Mouse (Mus musculus) forebrain, embryonic 14.5 days (tissue): Measurements from ENCODE around the gene Hsdl2. TPM values are rescaled to one million over a fixed set of nuclear protein-coding genes. Genes with fewer than 3 reads are reported as not detected.

ENCODE experiments used
- ATAC-seq: fragments of 200-750 bp; cut with Nextera tagmentation; 2 replicates; pipeline ENCODE4 v1.8.0; 2017; ENCODE audit warnings: mild to moderate bottlenecking, moderate library complexity
- DNase-seq: peaks from one replicate; pipeline ENCODE4 v3.0.0-alpha.2; 2015; ENCODE audit warnings: low spot score
- H3K27ac ChIP-seq: fragments of 300-500 bp; sonication (generic); 2 replicates; pipeline ENCODE4 v1.5.1; 2014; ENCODE audit warnings: low read depth, mild to moderate bottlenecking, control low read depth, low read length, moderate library complexity
- H3K27me3 ChIP-seq: fragments of 300-500 bp; sonication (generic); replicated peaks from 2 replicates; pipeline ENCODE4 v1.6.1; 2014; ENCODE audit warnings: low read length, control low read depth, mixed read lengths; ENCODE audit not compliant: control insufficient read depth, insufficient read depth
- H3K36me3 ChIP-seq: fragments of 300-500 bp; sonication (generic); 2 replicates; pipeline ENCODE4 v1.6.1; 2014; ENCODE audit warnings: low read length, control low read depth; ENCODE audit not compliant: control insufficient read depth, insufficient read depth
- H3K4me1 ChIP-seq: fragments of 300-500 bp; sonication (generic); 2 replicates; pipeline ENCODE4 v1.6.1; 2014; ENCODE audit warnings: antibody characterized with exemption, low read length, control low read depth; ENCODE audit not compliant: control insufficient read depth, insufficient read depth
- H3K4me2 ChIP-seq: fragments of 300-500 bp; sonication (generic); 2 replicates; pipeline ENCODE4 v1.6.1; 2014; ENCODE audit warnings: mild to moderate bottlenecking, control low read depth, low read length
- H3K4me3 ChIP-seq: fragments of 300-500 bp; sonication (generic); 2 replicates; pipeline ENCODE4 v1.5.1; 2014; ENCODE audit warnings: low read depth, low read length, control low read depth
- H3K9ac ChIP-seq: fragments of 300-500 bp; sonication (generic); 2 replicates; pipeline ENCODE4 v1.6.1; 2014; ENCODE audit warnings: mild to moderate bottlenecking, low read length, control low read depth, moderate library complexity
- H3K9me3 ChIP-seq: fragments of 300-500 bp; sonication (generic); replicated peaks from 2 replicates; pipeline ENCODE4 v1.6.1; 2016; ENCODE audit warnings: low read length, control low read depth, mixed read lengths; ENCODE audit not compliant: control insufficient read depth
- WGBS: fragments of 180-500 bp; shearing (Covaris S2); extraction: QIAGEN DNeasy Blood & Tissue Kit; methylation state at CpG from one replicate; pipeline ENCODE4 v1.1.7; 2014; 5-methylcytosine and 5-hydroxymethylcytosine counted together
- polyA plus RNA-seq: library from polyadenylated mRNA; unstranded; fragments of >200 nt; fragmentation: Nextera tagmentation; extraction: Ambion mirVana; gene quantifications from 2 replicates; pipeline ENCODE4 v1.2.1, GENCODE M21; 2014

The Hsdl2 gene
- polyA plus RNA-seq, 1 experiment from 2014 or later = 18.6 TPM

- H3K9me3 ChIP-seq = no peaks in the 10 kb centered on the region
- DNase-seq (no peak), ATAC-seq (no peak; the same call in 1 of the 2 replicates)
- H3K4me2 ChIP-seq = no peak overlapping the region
- no peaks in the 10 kb centered on the region for H3K36me3 ChIP-seq
- WGBS = 58% methylated on average over 3 of the region's 3 CpGs
- no peak overlapping the region for H3K4me3 ChIP-seq
- H3K9ac ChIP-seq = no peak overlapping the region
- no peaks in the 10 kb centered on the region for H3K27me3 ChIP-seq
- no peaks in the 10 kb centered on the region for H3K4me1 ChIP-seq
- no peak overlapping the region for H3K27ac ChIP-seq
Observed at GRCm38 (mm10) chr4:59668050-59668449, 86.7 kb downstream of the Hsdl2 start.

Other genes with a start within 250 kb of the Hsdl2 start
- 0.66 and 0.70 TPM in 2 replicates for gene Susd1, start 142.9 kb upstream of the Hsdl2 start, polyA plus RNA-seq
- 22.9 and 23.5 TPM in 2 replicates for gene Ptbp3, start 32.2 kb upstream of the Hsdl2 start, polyA plus RNA-seq
- 22.6 and 28.0 TPM in 2 replicates for gene E130308A19Rik, start 44.6 kb downstream of the Hsdl2 start, polyA plus RNA-seq
- gene Inip, start 220.0 kb downstream of the Hsdl2 start, polyA plus RNA-seq = 68.0 and 72.1 TPM in 2 replicates
- gene Snx30, start 224.3 kb downstream of the Hsdl2 start, polyA plus RNA-seq = 9.8 and 11.4 TPM in 2 replicates